Mouse (Mus musculus) lung, adult 2 months (tissue): ENCODE data around the gene Rnase2b.
"Not testable (repeated sequence)": the region's sequence is repeated elsewhere in the genome, so short reads cannot be mapped to it uniquely, and the experiment has no call there.

Experiments used
- CTCF ChIP-seq: fragments of 200-500 bp; IDR thresholded peaks from 2 replicates; pipeline ENCODE4 v1.5.1; 2011; ENCODE audit warnings: mild to moderate bottlenecking, low read length, control low read depth; ENCODE audit not compliant: insufficient read depth
- POLR2A ChIP-seq: fragments of 200-500 bp; IDR thresholded peaks from 2 replicates; pipeline ENCODE4 v1.6.1; 2011; ENCODE audit warnings: low read depth, mild to moderate bottlenecking, control low read depth, low read length, borderline replicate concordance; ENCODE audit errors: extremely low read depth

- TF ChIP-seq CTCF, POLR2A: not testable (repeated sequence)
Observed at GRCm38 (mm10) chr14:51172947-51173346, 10.9 kb downstream of the Rnase2b start.
